ENCODE assay signal across 10 mouse cellular contexts in the genomic region with DNA sequence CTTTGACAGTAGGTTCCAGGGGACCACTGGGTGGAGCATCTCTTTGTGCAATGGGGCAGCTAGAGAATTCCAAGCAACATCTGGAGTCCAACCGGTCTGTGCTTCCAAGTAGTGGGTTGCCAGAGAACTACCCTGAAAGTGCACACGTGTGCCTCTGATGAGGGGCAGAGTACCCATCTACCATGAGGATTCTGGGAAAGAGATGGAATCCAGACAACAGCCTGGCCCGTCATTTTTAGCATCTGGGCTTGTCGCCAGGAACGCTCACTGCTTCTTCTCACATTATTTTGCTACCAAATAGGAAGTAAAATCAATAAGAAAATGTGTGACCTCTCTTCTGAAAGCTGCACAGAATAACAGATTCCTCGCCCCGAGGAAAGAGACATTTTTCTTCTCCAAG.
DNase-seq lines count a peak whose midpoint lies in the region; ATAC-seq and TF ChIP-seq lines count a peak whose summit lies in the region.
"Had no signal": no experiment of that assay in that cellular context is flagged by ENCODE, and none has a peak within 500 bp of the region (broad histone marks: within the 10 kb centered on the region; RNA-seq: fewer than 3 reads in every experiment).

No protein-coding gene starts in this region.

- H3K4me3 ChIP-seq in intestine, embryonic 14.5 days (ENCODE audit: low read depth, low read length): no peak overlapping the region
- no peak overlapping the region for H3K4me3 ChIP-seq in intestine, postnatal 0 days (ENCODE audit: low read depth, low read length)
- H3K4me3 ChIP-seq: embryonic facial prominence, embryonic 12.5 days had no signal

- H3K9ac ChIP-seq in intestine, embryonic 14.5 days (ENCODE audit: low read length): no peak overlapping the region
- no peak overlapping the region for H3K9ac ChIP-seq in intestine, postnatal 0 days (ENCODE audit: low read depth, low read length)
- H3K9ac ChIP-seq: embryonic facial prominence, embryonic 12.5 days had no signal

- peak; percentile 10 for DNase-seq in cerebellum, adult 9-10 months
- no peak for DNase-seq in cerebellum, adult 9-11 months
- DNase-seq in intestine, embryonic 14.5 days (ENCODE audit: low spot score): no peak
- DNase-seq in frontal cortex, postnatal 36 days (ENCODE audit: low spot score in 2 of 2): peak; percentile 38 to 58
- peak; percentile 50 for DNase-seq in right cerebral cortex, adult 18-20 months
- DNase-seq in thymus, postnatal 4 days: no peak
- no peak for DNase-seq in thymus, postnatal 25 days

- H3K4me1 ChIP-seq in intestine, embryonic 14.5 days (replicated peaks; ENCODE audit: control insufficient read depth, insufficient read depth, low read length): peaks cover 6% of the 10 kb centered on the region; the same call in 1 of the 2 replicates
- no peaks in the 10 kb centered on the region for H3K4me1 ChIP-seq in intestine, postnatal 0 days (replicated peaks; ENCODE audit: control insufficient read depth, insufficient read depth, low read length)

- no peak overlapping the region for H3K4me2 ChIP-seq in intestine, embryonic 14.5 days (ENCODE audit: low read length)
- H3K4me2 ChIP-seq in intestine, postnatal 0 days (replicated peaks; ENCODE audit: low read depth): no peak overlapping the region
- H3K4me2 ChIP-seq: embryonic facial prominence, embryonic 12.5 days had no signal

- 37% methylated on average over 7 of the region's 7 CpGs for WGBS in intestine, embryonic 14.5 days
- WGBS in intestine, postnatal 0 days: 50% methylated on average over 7 of the region's 7 CpGs

- no peaks in the 10 kb centered on the region for H3K9me3 ChIP-seq in intestine, embryonic 14.5 days (ENCODE audit: control insufficient read depth, low read length)
- H3K9me3 ChIP-seq in intestine, postnatal 0 days (ENCODE audit: control insufficient read depth): no peaks in the 10 kb centered on the region
- H3K9me3 ChIP-seq: embryonic facial prominence, embryonic 12.5 days had no signal

- H3K27ac ChIP-seq in intestine, embryonic 14.5 days (ENCODE audit: low read depth): no peak overlapping the region
- no peak overlapping the region for H3K27ac ChIP-seq in intestine, postnatal 0 days (ENCODE audit: low read depth, low read length)
- H3K27ac ChIP-seq: embryonic facial prominence, embryonic 12.5 days; macrophage had no signal

- no peak for TF ChIP-seq CTCF in intestine, postnatal 0 days (IDR thresholded peaks at IDR 0.05; ENCODE audit: low read depth)

- H3K27me3 ChIP-seq in intestine, embryonic 14.5 days (replicated peaks; ENCODE audit: control insufficient read depth, insufficient read depth, low read length): no peaks in the 10 kb centered on the region
- no peaks in the 10 kb centered on the region for H3K27me3 ChIP-seq in intestine, postnatal 0 days (replicated peaks; ENCODE audit: control insufficient read depth, insufficient read depth, low read length)
- H3K27me3 ChIP-seq: embryonic facial prominence, embryonic 12.5 days had no signal

- ATAC-seq in intestine, embryonic 14.5 days (replicated peaks; ENCODE audit: low FRiP score, low TSS enrichment, low read depth): 0 out of 2 replicates have a peak, but pooled peaks have one; percentile 55
- no peak for ATAC-seq in intestine, postnatal 0 days

- no peaks in the 10 kb centered on the region for H3K36me3 ChIP-seq in intestine, embryonic 14.5 days (ENCODE audit: control insufficient read depth, insufficient read depth, low read length)
- no peaks in the 10 kb centered on the region for H3K36me3 ChIP-seq in intestine, postnatal 0 days (ENCODE audit: control insufficient read depth, insufficient read depth)
- H3K36me3 ChIP-seq: embryonic facial prominence, embryonic 12.5 days had no signal

Comparison
In these comparisons a context has a peak if more than half of its experiments do, and no peak if none do; other contexts are left out.
1. DNase-seq: peak in cerebellum, adult 9-10 months (single experiment), frontal cortex, postnatal 36 days (2 of 2) and right cerebral cortex, adult 18-20 months (single experiment); none in cerebellum, adult 9-11 months (single experiment), intestine, embryonic 14.5 days (single experiment), thymus, postnatal 4 days (single experiment) and thymus, postnatal 25 days (single experiment).